Mouse (Mus musculus) urinary bladder, adult 2 months (tissue): ENCODE data around the gene Crb1. TPM values are rescaled to one million over a fixed set of nuclear protein-coding genes. Genes with fewer than 3 reads are reported as not detected.
"Not testable (repeated sequence)": the region's sequence is repeated elsewhere in the genome, so short reads cannot be mapped to it uniquely, and the experiment has no call there.

Experiments
- DNase-seq: peaks from one replicate; pipeline ENCODE4 v3.0.0; 2022; ENCODE audit warnings: low spot score
- polyA plus RNA-seq: library from polyadenylated mRNA; depleted of rRNA; stranded (reverse); fragments of >200 nt; gene quantifications from 2 replicates; pipeline ENCODE4 v1.2.3, GENCODE M21; 2012; rRNA removed

The Crb1 gene
- polyA plus RNA-seq, result 0.15 TPM in 1 of 2 replicates, not detected in the other

- no peak for DNase-seq
Measured at GRCm38 (mm10) chr1:139376638-139377286, at the start of gene Crb1. Gene Crb1 (minus strand): TSS chr1:139377100.

GRCm38 (mm10) chr1:139425006-139425405, 48.1 kb upstream of the Crb1 start:
- no peak for DNase-seq

GRCm38 (mm10) chr1:139423931-139424330, 47.0 kb upstream of the Crb1 start:
- DNase-seq, result no peak

- no peak for DNase-seq
Measured at GRCm38 (mm10) chr1:139422941-139423340, 46.0 kb upstream of the Crb1 start.

GRCm38 (mm10) chr1:139421875-139422791, 45.2 kb upstream of the Crb1 start, which contains the start of gene Zbtb41:
Gene Zbtb41 (plus strand): TSS chr1:139422288.
- DNase-seq, result peak; percentile 87

GRCm38 (mm10) chr1:139421521-139421874, 44.6 kb upstream of the Crb1 start:
- no peak for DNase-seq

- DNase-seq, result no peak
Measured at GRCm38 (mm10) chr1:139413465-139413864, 36.6 kb upstream of the Crb1 start.

GRCm38 (mm10) chr1:139412365-139412764, 35.5 kb upstream of the Crb1 start:
- DNase-seq, result not testable (repeated sequence)

GRCm38 (mm10) chr1:139407701-139408100, 30.8 kb upstream of the Crb1 start:
- no peak for DNase-seq

GRCm38 (mm10) chr1:139405766-139406165, 28.9 kb upstream of the Crb1 start:
- DNase-seq, result no peak

- DNase-seq, result no peak
Measured at GRCm38 (mm10) chr1:139396589-139396988, 19.7 kb upstream of the Crb1 start.

GRCm38 (mm10) chr1:139391747-139392146, 14.8 kb upstream of the Crb1 start:
- no peak for DNase-seq

- no peak for DNase-seq
Measured at GRCm38 (mm10) chr1:139379621-139379984, 2.7 kb upstream of the Crb1 start.

- no peak for DNase-seq
Measured at GRCm38 (mm10) chr1:139378861-139379620, 2.1 kb upstream of the Crb1 start.

- no peak for DNase-seq
Measured at GRCm38 (mm10) chr1:139375900-139376299, 1.0 kb downstream of the Crb1 start.

GRCm38 (mm10) chr1:139371341-139371740, 5.6 kb downstream of the Crb1 start:
- no peak for DNase-seq

GRCm38 (mm10) chr1:139348566-139348965, 28.3 kb downstream of the Crb1 start:
- no peak for DNase-seq

- no peak for DNase-seq
Measured at GRCm38 (mm10) chr1:139346602-139347371, 30.1 kb downstream of the Crb1 start.

GRCm38 (mm10) chr1:139346030-139346601, 30.8 kb downstream of the Crb1 start:
- no peak for DNase-seq

- DNase-seq, result no peak
Measured at GRCm38 (mm10) chr1:139340178-139340859, 36.6 kb downstream of the Crb1 start.
